Mouse (Mus musculus): Measurements from ENCODE around the gene Muc1. TPM values are rescaled to one million over a fixed set of nuclear protein-coding genes. Genes with fewer than 3 reads are reported as not detected.

The Muc1 gene
- polyA plus RNA-seq, 2 experiments: 1.1 to 5.6 TPM

GRCm38 (mm10) chr3:89187197-89187596 lies 41.7 kb upstream of the Muc1 start:
- 49% methylated on average over 20 of the region's 23 CpGs for WGBS
- no peak overlapping the region for H3K9ac ChIP-seq (ENCODE audit: low read depth, low read length, severe bottlenecking)
- TF ChIP-seq POLR2A (IDR thresholded peaks at IDR 0.05; ENCODE audit: borderline replicate concordance, extremely low read depth, insufficient read depth, insufficient read length): no peak
- peaks cover 23% of the 10 kb centered on the region for H3K4me1 ChIP-seq (ENCODE audit: control insufficient read depth, insufficient read depth, low read length)
- H3K4me2 ChIP-seq (replicated peaks; ENCODE audit: low read depth, low read length, severe bottlenecking): no peak overlapping the region
- no peak overlapping the region for H3K4me3 ChIP-seq (replicated peaks; ENCODE audit: low read length)
- H3K27me3 ChIP-seq (ENCODE audit: control insufficient read depth, insufficient read depth, low read length): no peaks in the 10 kb centered on the region
- no peak for ATAC-seq (ENCODE audit: low FRiP score, low read depth)
- H3K9me3 ChIP-seq (ENCODE audit: control insufficient read depth, low read length): no peaks in the 10 kb centered on the region
- no peak for DNase-seq (ENCODE audit: low spot score)
- H3K27ac ChIP-seq (replicated peaks; ENCODE audit: low read depth, low read length): no peak overlapping the region
- peaks cover 27% of the 10 kb centered on the region for H3K36me3 ChIP-seq (ENCODE audit: control insufficient read depth, insufficient read depth, low read length)

- H3K9ac ChIP-seq (ENCODE audit: low read depth, low read length, severe bottlenecking): no peak overlapping the region
- no peak overlapping the region for H3K4me3 ChIP-seq (replicated peaks; ENCODE audit: low read length)
- ATAC-seq (ENCODE audit: low FRiP score, low read depth) (no peak), DNase-seq (ENCODE audit: low spot score) (no peak)
- H3K4me1 ChIP-seq (ENCODE audit: control insufficient read depth, insufficient read depth, low read length): peaks cover 23% of the 10 kb centered on the region
- H3K9me3 ChIP-seq (ENCODE audit: control insufficient read depth, low read length): no peaks in the 10 kb centered on the region
- no peak for TF ChIP-seq POLR2A (IDR thresholded peaks at IDR 0.05; ENCODE audit: borderline replicate concordance, extremely low read depth, insufficient read depth, insufficient read length)
- no peak overlapping the region for H3K4me2 ChIP-seq (replicated peaks; ENCODE audit: low read depth, low read length, severe bottlenecking)
- 85% methylated on average over 18 of the region's 18 CpGs for WGBS
- H3K27ac ChIP-seq (replicated peaks; ENCODE audit: low read depth, low read length): no peak overlapping the region
- no peaks in the 10 kb centered on the region for H3K27me3 ChIP-seq (ENCODE audit: control insufficient read depth, insufficient read depth, low read length)
- H3K36me3 ChIP-seq (ENCODE audit: control insufficient read depth, insufficient read depth, low read length): peaks cover 22% of the 10 kb centered on the region
Measured at GRCm38 (mm10) chr3:89187690-89188477, 41.0 kb upstream of the Muc1 start.

- ATAC-seq (ENCODE audit: low FRiP score, low read depth) (no peak), DNase-seq (ENCODE audit: low spot score) (no peak)
- no peak for TF ChIP-seq POLR2A (IDR thresholded peaks at IDR 0.05; ENCODE audit: borderline replicate concordance, extremely low read depth, insufficient read depth, insufficient read length)
- Histone ChIP-seq H3K9ac (ENCODE audit: low read depth, low read length, severe bottlenecking) (no peak overlapping the region), H3K4me1 (ENCODE audit: control insufficient read depth, insufficient read depth, low read length) (peaks cover 22% of the 10 kb centered on the region), H3K27ac (replicated peaks; ENCODE audit: low read depth, low read length) (no peak overlapping the region), H3K4me3 (replicated peaks; ENCODE audit: low read length) (no peak overlapping the region), H3K4me2 (replicated peaks; ENCODE audit: low read depth, low read length, severe bottlenecking) (no peak overlapping the region), H3K36me3 (ENCODE audit: control insufficient read depth, insufficient read depth, low read length) (peaks cover 22% of the 10 kb centered on the region), H3K9me3 (ENCODE audit: control insufficient read depth, low read length) (no peaks in the 10 kb centered on the region), H3K27me3 (ENCODE audit: control insufficient read depth, insufficient read depth, low read length) (no peaks in the 10 kb centered on the region)
- 65% methylated on average over 10 of the region's 12 CpGs for WGBS
Measured at GRCm38 (mm10) chr3:89188478-89188875, 40.4 kb upstream of the Muc1 start.

GRCm38 (mm10) chr3:89190436-89190835 lies 38.4 kb upstream of the Muc1 start:
- ATAC-seq (ENCODE audit: low FRiP score, low read depth): no peak
- no peak for DNase-seq (ENCODE audit: low spot score)
- no peak overlapping the region for H3K4me2 ChIP-seq (replicated peaks; ENCODE audit: low read depth, low read length, severe bottlenecking)
- peaks cover 5% of the 10 kb centered on the region; the same call in 1 of the 2 replicates for H3K4me1 ChIP-seq (ENCODE audit: control insufficient read depth, insufficient read depth, low read length)
- H3K4me3 ChIP-seq (replicated peaks; ENCODE audit: low read length): no peak overlapping the region
- H3K27ac ChIP-seq (replicated peaks; ENCODE audit: low read depth, low read length): no peak overlapping the region
- H3K9me3 ChIP-seq (ENCODE audit: control insufficient read depth, low read length): no peaks in the 10 kb centered on the region
- peaks cover 22% of the 10 kb centered on the region for H3K36me3 ChIP-seq (ENCODE audit: control insufficient read depth, insufficient read depth, low read length)
- no peak overlapping the region for H3K9ac ChIP-seq (ENCODE audit: low read depth, low read length, severe bottlenecking)
- no peaks in the 10 kb centered on the region for H3K27me3 ChIP-seq (ENCODE audit: control insufficient read depth, insufficient read depth, low read length)
- 90% methylated on average over 8 of the region's 8 CpGs for WGBS
- TF ChIP-seq POLR2A (IDR thresholded peaks at IDR 0.05; ENCODE audit: borderline replicate concordance, extremely low read depth, insufficient read depth, insufficient read length): no peak

- WGBS: 71% methylated on average over 1 of the region's 1 CpGs
- Histone ChIP-seq H3K9ac (ENCODE audit: low read depth, low read length, severe bottlenecking) (no peak overlapping the region), H3K4me1 (ENCODE audit: control insufficient read depth, insufficient read depth, low read length) (peaks cover 8% of the 10 kb centered on the region), H3K4me3 (replicated peaks; ENCODE audit: low read length) (no peak overlapping the region), H3K27ac (replicated peaks; ENCODE audit: low read depth, low read length) (no peak overlapping the region), H3K36me3 (ENCODE audit: control insufficient read depth, insufficient read depth, low read length) (peaks cover 7% of the 10 kb centered on the region), H3K4me2 (replicated peaks; ENCODE audit: low read depth, low read length, severe bottlenecking) (no peak overlapping the region), H3K9me3 (ENCODE audit: control insufficient read depth, low read length) (no peaks in the 10 kb centered on the region), H3K27me3 (ENCODE audit: control insufficient read depth, insufficient read depth, low read length) (no peaks in the 10 kb centered on the region)
- no peak for ATAC-seq (ENCODE audit: low FRiP score, low read depth)
- TF ChIP-seq POLR2A (IDR thresholded peaks at IDR 0.05; ENCODE audit: borderline replicate concordance, extremely low read depth, insufficient read depth, insufficient read length): no peak
- no peak for DNase-seq (ENCODE audit: low spot score)
Measured at GRCm38 (mm10) chr3:89193351-89193750, 35.5 kb upstream of the Muc1 start.
